Mouse (Mus musculus) Patski (cell line): ENCODE results near the gene Ldlrad3. TPM values are rescaled to one million over a fixed set of nuclear protein-coding genes. Genes with fewer than 3 reads are reported as not detected.

Experiments
- ATAC-seq: fragments of 100-300 bp; one replicate; pipeline ENCODE4 v1.8.0; 2021
- CTCF ChIA-PET: fragments of 350-600 bp; sonication (Branson Sonifier 250); formaldehyde crosslinking; loops from one replicate; lab custom pipeline; 2022; ENCODE audit warnings: inconsistent platforms; lab: Charles Lee
- POLR2A ChIA-PET: fragments of 350-600 bp; sonication (Branson Sonifier 250); formaldehyde crosslinking; loops from one replicate; lab custom pipeline; 2022; ENCODE audit warnings: antibody characterized with exemption, inconsistent platforms; lab: Charles Lee
- DNase-seq: peaks from one replicate; pipeline ENCODE4 v3.0.0-alpha.2; 2011; ENCODE audit warnings: low read depth, low spot score
- H3K27me3 ChIP-seq: fragments of 371-371 bp; one replicate; pipeline ENCODE4 v1.5.1; 2021
- CTCF ChIP-seq: fragments of 100-300 bp; IDR thresholded peaks from one replicate; pipeline ENCODE4 v1.5.1; 2021
- in situ Hi-C: fragments of 300-500 bp; cut with MboI; formaldehyde crosslinking; loops from 3 replicates; pipeline ENCODE4 v1.11.1; 2018; ENCODE audit warnings: low pct_unique_long_range_greater_than_20kb, mixed read lengths
- polyA plus RNA-seq: library from polyadenylated mRNA; unstranded; gene quantifications from one replicate; pipeline ENCODE4 v1.2.3, GENCODE M21; 2021

The Ldlrad3 gene
- polyA plus RNA-seq, 1 experiment from 2014 or later = 8.1 TPM

DNA sequence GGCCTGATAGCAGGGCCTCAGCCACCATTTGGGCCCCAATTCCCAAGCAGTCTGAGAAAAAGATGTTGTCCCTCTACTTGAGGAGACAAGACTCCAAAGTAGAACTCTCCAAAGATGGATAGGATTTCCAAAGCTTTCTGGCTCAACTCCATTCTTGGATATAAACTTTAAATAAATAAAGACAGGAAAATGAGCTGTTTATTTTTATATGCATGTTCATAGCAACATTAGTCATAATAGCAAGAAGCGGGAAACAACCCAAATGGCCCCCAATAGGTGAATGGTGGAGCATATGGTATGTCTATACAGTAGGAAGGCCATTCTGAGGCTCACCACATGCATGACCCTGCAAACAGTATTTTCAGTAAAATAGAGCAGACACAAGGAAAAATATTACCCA lies 251.2 kb downstream of the Ldlrad3 start:
- ChIA-PET POLR2A (no interaction called here), CTCF (no interaction called here)
- DNase-seq (no peak), ATAC-seq (no peak)
- in situ Hi-C loops = no loop called here
- H3K27me3 ChIP-seq = no peaks in the 10 kb centered on the region
- no peak for TF ChIP-seq CTCF

DNA sequence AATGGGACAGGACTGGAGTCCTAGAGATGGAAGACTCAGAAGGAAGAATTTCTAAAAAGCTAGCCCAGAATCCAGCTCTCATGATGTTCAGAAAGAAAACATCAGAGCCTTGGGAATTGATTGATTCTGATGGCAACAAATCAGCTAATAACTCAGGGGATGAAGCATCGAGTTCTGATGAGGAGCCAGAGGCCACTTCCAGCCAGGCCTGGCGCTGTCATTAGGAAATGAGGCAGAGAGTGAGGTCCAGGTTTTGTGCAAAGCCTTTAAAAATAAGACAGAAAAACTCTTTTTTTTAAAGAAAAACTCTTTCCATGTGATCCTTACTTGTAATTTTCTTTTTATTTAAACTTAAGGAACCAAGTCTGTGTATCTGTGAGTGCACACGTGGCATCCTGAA lies 252.9 kb downstream of the Ldlrad3 start:
- no peak for TF ChIP-seq CTCF
- H3K27me3 ChIP-seq = no peaks in the 10 kb centered on the region
- CTCF ChIA-PET = no interaction called here
- POLR2A ChIA-PET = no interaction called here
- DNase-seq (no peak), ATAC-seq (no peak)
- in situ Hi-C loops = no loop called here

DNA sequence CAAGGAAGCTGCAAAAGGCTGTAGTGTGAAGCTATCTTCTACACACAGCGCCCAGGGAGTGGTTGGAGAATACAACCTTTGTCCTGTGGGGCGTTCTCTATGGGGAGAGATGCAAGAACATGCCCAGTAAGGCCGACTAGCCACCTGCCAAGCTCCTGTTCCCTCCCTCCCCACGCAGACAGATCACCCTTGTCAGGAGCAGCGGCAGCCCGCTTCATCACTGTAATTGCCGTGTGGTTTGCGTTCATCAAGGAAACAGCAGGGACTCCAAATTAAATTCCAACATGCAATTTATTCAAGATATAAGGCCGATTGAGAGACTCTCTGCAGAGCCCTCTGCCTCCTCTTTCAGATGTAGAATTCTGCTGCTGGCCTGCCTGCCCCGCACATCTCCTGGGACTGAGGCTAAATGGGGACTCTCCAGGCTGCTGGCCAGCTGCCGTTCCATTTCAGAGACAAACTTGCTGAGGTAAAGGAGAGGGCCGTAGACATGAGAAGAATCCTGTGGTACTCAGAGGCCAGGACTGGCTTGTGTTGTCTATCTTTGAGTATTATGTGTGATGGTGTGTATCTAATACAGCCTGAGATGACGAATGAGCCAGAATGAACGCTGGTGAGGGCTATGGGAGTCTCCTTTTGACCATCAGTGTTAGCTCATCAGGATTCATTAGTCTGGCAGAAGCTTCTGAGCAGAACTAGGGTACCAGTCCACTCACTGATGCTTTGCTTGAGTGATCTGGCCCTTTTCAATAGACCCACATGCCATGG lies 253.8 kb downstream of the Ldlrad3 start:
- ChIA-PET POLR2A (no interaction called here), CTCF (interaction anchor here (0.9 kb wide), 1 partner anchor 12 kb away, joined by 3 read pairs; no protein-coding TSS in a partner anchor)
- no peak for DNase-seq
- TF ChIP-seq CTCF = no peak
- in situ Hi-C loops = no loop called here
- ATAC-seq = no peak
- H3K27me3 ChIP-seq = no peaks in the 10 kb centered on the region

DNA sequence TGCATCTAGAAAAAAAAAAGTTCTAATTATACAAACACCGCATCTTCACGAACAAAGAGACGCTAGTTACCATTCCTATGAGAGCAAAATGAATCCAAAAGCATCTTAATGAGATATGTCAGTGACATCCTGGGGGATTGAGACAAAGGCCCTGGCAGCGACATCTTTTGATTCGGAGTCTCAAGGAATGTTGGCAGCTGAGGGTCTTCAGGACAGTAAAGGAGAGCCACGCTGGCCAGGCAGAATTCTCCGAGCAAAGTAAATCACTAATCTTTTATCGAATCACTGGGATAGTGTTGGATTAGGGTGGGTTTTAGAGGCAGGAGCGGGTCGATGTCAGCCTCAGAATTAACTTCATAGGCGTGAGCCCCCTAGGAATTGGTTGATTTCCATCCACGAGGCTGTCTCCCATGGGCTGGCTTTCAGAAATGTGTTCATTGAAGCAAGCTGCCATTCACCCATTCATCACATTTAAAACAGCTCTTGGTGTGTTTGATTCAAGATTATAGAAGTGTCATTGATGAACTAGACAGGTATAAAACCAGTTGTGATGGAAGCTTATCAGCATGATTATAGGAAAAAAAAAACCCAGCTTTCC lies 260.5 kb downstream of the Ldlrad3 start:
- no peaks in the 10 kb centered on the region for H3K27me3 ChIP-seq
- ChIA-PET POLR2A (interaction anchor here (0.6 kb wide), 1 partner anchor 18 kb away, joined by 3 read pairs; no protein-coding TSS in a partner anchor), CTCF (no interaction called here)
- ATAC-seq = no peak
- DNase-seq = no peak
- in situ Hi-C loops = no loop called here
- no peak for TF ChIP-seq CTCF

DNA sequence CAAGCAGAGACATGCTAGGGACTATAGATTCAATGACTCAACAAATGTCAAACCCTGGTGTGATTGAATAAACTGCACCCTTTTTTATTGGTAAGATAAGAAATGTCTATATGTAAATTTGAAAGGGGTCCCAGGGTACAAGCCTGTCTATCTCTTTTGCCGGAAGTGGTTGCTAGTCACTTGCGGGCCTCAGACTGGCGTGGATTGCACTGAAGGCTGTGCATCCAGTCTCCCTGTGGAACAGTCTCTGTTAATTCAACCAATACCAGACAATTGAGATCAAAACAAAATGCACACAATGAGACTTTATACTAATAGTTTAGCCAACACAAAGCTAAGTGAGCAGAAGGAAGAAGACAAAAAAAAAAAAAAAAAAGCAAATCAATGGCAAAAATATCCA lies 261.0 kb downstream of the Ldlrad3 start:
- in situ Hi-C loops = no loop called here
- ATAC-seq (no peak), DNase-seq (no peak)
- ChIA-PET CTCF (no interaction called here), POLR2A (interaction anchor here (0.6 kb wide), 1 partner anchor 19 kb away, joined by 3 read pairs; no protein-coding TSS in a partner anchor)
- TF ChIP-seq CTCF = no peak
- H3K27me3 ChIP-seq = no peaks in the 10 kb centered on the region

DNA sequence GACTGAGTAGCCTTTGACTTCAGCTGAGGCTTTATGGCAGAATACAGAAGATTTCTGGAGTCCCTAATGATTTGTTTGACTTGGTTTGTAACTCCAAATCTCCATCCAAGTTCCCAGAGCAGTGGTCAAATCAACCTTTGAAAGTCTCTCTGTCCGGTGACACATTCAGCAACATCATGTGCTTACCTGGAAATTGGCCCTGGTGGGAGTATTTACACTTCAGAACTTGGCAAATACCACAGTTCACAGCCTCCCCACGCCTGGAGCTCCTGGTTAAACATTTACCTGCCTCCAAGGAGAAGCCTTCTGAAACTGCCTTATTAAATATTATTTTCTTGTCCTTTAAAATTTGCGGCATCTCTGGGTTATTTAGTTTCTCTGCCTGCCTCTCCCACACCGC lies 263.0 kb downstream of the Ldlrad3 start:
- in situ Hi-C loops = loop anchor here (25.0 kb wide), 2 partner anchors 739 to 1139 kb away; partner anchors contain the start of genes Apip, Pdhx and Slc1a2
- no peak for TF ChIP-seq CTCF
- ChIA-PET CTCF (no interaction called here), POLR2A (no interaction called here)
- no peaks in the 10 kb centered on the region for H3K27me3 ChIP-seq
- DNase-seq (no peak), ATAC-seq (no peak)

DNA sequence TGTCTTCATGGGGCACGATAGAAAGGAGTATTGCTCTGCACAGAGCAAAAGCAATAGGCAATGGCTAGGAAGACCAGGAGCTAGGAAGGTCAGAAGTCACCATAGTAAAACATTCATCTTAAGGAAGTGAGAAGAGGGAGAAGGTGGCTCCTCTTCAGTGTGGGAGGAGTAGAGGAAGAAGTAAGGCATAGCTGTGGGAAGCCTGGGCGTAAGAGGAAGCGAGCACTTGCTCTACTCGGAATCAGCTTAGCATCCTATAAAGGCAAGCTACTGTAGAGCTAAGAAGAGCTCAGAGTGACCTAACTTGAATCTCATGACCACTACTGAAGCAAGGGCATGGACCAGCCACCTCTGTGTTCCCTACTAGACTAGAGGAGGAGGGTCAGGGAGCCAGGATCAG lies 263.9 kb downstream of the Ldlrad3 start:
- TF ChIP-seq CTCF = no peak
- no peak for ATAC-seq
- no peak for DNase-seq
- H3K27me3 ChIP-seq = no peaks in the 10 kb centered on the region
- CTCF ChIA-PET = no interaction called here
- POLR2A ChIA-PET = no interaction called here
- in situ Hi-C loops = loop anchor here (25.0 kb wide), 2 partner anchors 740 to 1140 kb away; partner anchors contain the start of genes Apip, Pdhx and Slc1a2

DNA sequence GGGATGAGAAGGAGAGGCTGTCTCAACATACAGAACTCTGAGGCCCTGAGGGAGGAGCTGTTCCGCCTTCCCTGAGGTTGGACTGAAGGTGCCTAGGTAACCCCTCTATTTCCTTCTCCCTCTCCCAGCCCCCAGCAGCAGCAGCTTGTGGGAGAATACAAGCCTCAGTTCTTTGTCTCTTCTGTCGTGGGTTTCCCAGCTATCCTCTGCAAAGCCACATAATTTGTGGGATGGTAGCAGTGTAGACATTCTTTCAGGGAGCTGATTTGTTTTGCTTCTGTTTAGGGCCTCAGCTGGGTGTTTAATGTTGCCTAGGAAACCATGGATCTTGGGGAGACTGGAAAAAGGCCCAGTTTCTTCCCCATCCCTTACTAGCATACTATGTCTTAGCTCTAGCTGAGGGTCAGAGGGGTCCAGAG lies 266.0 kb downstream of the Ldlrad3 start:
- in situ Hi-C loops = loop anchor here (25.0 kb wide), 2 partner anchors 742 to 1142 kb away; partner anchors contain the start of genes Apip, Pdhx and Slc1a2
- POLR2A ChIA-PET = no interaction called here
- DNase-seq (no peak), ATAC-seq (no peak)
- CTCF ChIA-PET = interaction anchor here (0.9 to 1.4 kb wide), 3 partner anchors 10 to 127 kb away, joined by 3 read pairs; no protein-coding TSS in a partner anchor
- no peaks in the 10 kb centered on the region for H3K27me3 ChIP-seq
- no peak for TF ChIP-seq CTCF

DNA sequence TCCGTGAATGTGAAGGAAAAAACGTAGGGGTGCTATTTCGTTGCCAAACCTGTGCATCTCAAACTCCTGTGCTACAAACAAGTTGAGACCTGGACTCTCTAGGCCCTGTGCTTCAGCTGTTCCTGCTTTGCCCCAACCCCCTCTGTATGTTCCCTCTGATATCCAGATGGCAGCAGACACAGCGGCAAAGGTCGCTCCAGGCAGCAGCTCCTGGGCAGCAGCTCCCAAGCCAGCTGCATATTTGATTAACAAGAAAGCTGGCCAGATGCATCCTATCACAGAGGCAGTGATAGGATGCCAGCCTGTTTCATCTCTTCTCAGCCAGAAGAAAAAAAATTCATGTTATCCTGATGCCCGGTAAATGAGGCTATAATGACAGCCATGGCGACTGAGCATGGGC lies 267.7 kb downstream of the Ldlrad3 start:
- DNase-seq = no peak
- CTCF ChIA-PET = interaction anchor here (4.2 kb wide), 1 partner anchor 12 kb away, joined by 18 read pairs; no protein-coding TSS in a partner anchor

DNA sequence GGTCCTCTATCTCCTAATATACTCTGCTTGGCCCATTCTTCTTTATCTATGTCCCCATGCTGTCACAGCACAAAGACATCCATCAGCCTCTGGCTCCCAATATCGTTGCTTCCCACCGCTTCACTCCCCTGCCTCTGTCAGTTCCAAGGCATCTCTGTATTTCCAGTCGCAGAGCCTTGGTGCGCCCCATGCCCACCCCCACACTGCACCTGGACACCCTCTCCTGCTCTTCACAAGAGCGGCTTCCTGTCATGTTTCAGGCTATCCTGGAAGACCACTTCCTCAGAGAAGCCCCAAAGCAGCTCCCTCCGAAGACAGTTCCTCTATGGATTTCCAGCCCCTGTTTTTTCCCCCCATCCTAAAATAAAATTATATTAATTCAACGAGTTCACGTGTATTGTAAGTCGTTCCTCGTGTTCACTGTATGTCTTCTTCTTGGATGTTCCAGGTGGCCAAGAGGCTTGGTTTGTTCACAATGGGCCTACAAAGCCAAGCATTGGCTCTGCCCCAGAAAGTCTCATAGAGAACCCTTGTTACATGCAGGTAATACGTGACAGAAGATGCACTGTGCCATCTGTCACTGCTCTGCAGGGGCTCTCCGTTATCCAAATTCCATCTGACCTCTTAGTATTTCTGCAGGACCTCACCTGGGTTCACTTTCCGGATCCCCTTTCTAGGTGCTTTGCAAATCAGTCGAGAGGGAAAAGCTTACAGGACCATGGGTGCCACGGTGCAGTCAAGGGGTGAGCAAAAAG lies 276.7 kb downstream of the Ldlrad3 start:
- ChIA-PET CTCF (no interaction called here), POLR2A (interaction anchor here (1.2 kb wide), 1 partner anchor 8 kb away, joined by 3 read pairs; no protein-coding TSS in a partner anchor)
- ATAC-seq (no peak), DNase-seq (no peak)
- in situ Hi-C loops = loop anchor here (10.0 to 25.0 kb wide), 3 partner anchors 165 to 1153 kb away; partner anchors contain the start of genes Apip, Pdhx and Slc1a2
- H3K27me3 ChIP-seq = no peaks in the 10 kb centered on the region
- TF ChIP-seq CTCF = no peak

More for the DNA sequence above, 267.7 kb downstream of the Ldlrad3 start:
- POLR2A ChIA-PET = interaction anchor here (0.6 kb wide), 1 partner anchor 1876 kb away, joined by 10 read pairs; no protein-coding TSS in a partner anchor
- in situ Hi-C loops = loop anchor here (25.0 kb wide), 2 partner anchors 744 to 1144 kb away; partner anchors contain the start of genes Apip, Pdhx and Slc1a2
- H3K27me3 ChIP-seq = no peaks in the 10 kb centered on the region
- ATAC-seq = no peak
- TF ChIP-seq CTCF = no peak
